Comparison of ENCODE assay signal across 23 mouse cellular contexts in genomic region chr2:11164170-11164569, GRCm38 (mm10). TPM values are rescaled to one million over a fixed set of nuclear protein-coding genes. Genes with fewer than 3 reads are reported as not detected.
A peak's percentile ranks its signal among the peaks of the same experiment; 100 is the strongest.
DNase-seq lines count a peak whose midpoint lies in the region; ATAC-seq lines count a peak whose summit lies in the region.
"Had no signal": no experiment of that assay in that cellular context is flagged by ENCODE, and none has a peak within 500 bp of the region (broad histone marks: within the 10 kb centered on the region; RNA-seq: fewer than 3 reads in every experiment).

No protein-coding gene starts in this region.

- H3K9ac ChIP-seq in heart, embryonic 12.5 days: no peak overlapping the region
- no peak overlapping the region for H3K9ac ChIP-seq in embryonic facial prominence, embryonic 13.5 days
- H3K9ac ChIP-seq in embryonic facial prominence, embryonic 15.5 days: no peak overlapping the region
- no peak overlapping the region for H3K9ac ChIP-seq in liver, embryonic 12.5 days
- H3K9ac ChIP-seq in forebrain, embryonic 12.5 days: no peak overlapping the region

- peak; percentile 49 for DNase-seq in heart, adult 11 months
- DNase-seq in Muller cell, postnatal 12 days (ENCODE audit: inconsistent ontology term): peak; percentile 91
- DNase-seq in B cell, adult 2 months: no peak
- DNase-seq: adrenal gland, adult 2 months; adrenal gland, postnatal 10 days; adrenal gland, postnatal 25 days; cerebellum, adult 11 months; cerebellum, adult 18-20 months; cerebellum, adult 8-10 months; cerebellum, adult 9-11 months; cerebellum, postnatal 14 days; cerebellum, postnatal 36 days; embryo, embryonic 11 days had no signal

- H3K36me3 ChIP-seq in heart, embryonic 12.5 days: no peaks in the 10 kb centered on the region
- H3K36me3 ChIP-seq in embryonic facial prominence, embryonic 13.5 days: no peaks in the 10 kb centered on the region
- no peaks in the 10 kb centered on the region for H3K36me3 ChIP-seq in embryonic facial prominence, embryonic 15.5 days
- no peaks in the 10 kb centered on the region for H3K36me3 ChIP-seq in liver, embryonic 12.5 days
- no peaks in the 10 kb centered on the region for H3K36me3 ChIP-seq in forebrain, embryonic 12.5 days (replicated peaks)
- H3K36me3 ChIP-seq: G1E had no signal

- no peak overlapping the region for H3K4me3 ChIP-seq in heart, embryonic 12.5 days
- no peak overlapping the region for H3K4me3 ChIP-seq in embryonic facial prominence, embryonic 13.5 days
- H3K4me3 ChIP-seq in embryonic facial prominence, embryonic 15.5 days (replicated peaks): no peak overlapping the region
- H3K4me3 ChIP-seq in liver, embryonic 12.5 days: no peak overlapping the region
- no peak overlapping the region for H3K4me3 ChIP-seq in forebrain, embryonic 12.5 days (replicated peaks)

- no peaks in the 10 kb centered on the region for H3K27me3 ChIP-seq in heart, embryonic 12.5 days (replicated peaks)
- H3K27me3 ChIP-seq in embryonic facial prominence, embryonic 13.5 days: no peaks in the 10 kb centered on the region
- no peaks in the 10 kb centered on the region for H3K27me3 ChIP-seq in embryonic facial prominence, embryonic 15.5 days
- no peaks in the 10 kb centered on the region for H3K27me3 ChIP-seq in liver, embryonic 12.5 days (replicated peaks)
- peaks cover 6% of the 10 kb centered on the region; the same call in 1 of the 2 replicates for H3K27me3 ChIP-seq in forebrain, embryonic 12.5 days
- H3K27me3 ChIP-seq: CH12.LX had no signal

- no peak overlapping the region for H3K27ac ChIP-seq in heart, embryonic 12.5 days (ENCODE audit: poor library complexity, severe bottlenecking)
- no peak overlapping the region for H3K27ac ChIP-seq in embryonic facial prominence, embryonic 13.5 days
- H3K27ac ChIP-seq in embryonic facial prominence, embryonic 15.5 days (replicated peaks): no peak overlapping the region
- H3K27ac ChIP-seq in liver, embryonic 12.5 days: no peak overlapping the region
- no peak overlapping the region for H3K27ac ChIP-seq in forebrain, embryonic 12.5 days

- WGBS in heart, embryonic 12.5 days: 79% methylated on average over 3 of the region's 3 CpGs
- 63% methylated on average over 3 of the region's 3 CpGs for WGBS in embryonic facial prominence, embryonic 13.5 days
- whole genome bisulfite sequencing in embryonic facial prominence, embryonic 15.5 days: 64% methylated on average over 3 of the region's 3 CpGs
- 84% methylated on average over 3 of the region's 3 CpGs for WGBS in liver, embryonic 12.5 days (ENCODE audit: insufficient replicate concordance)
- 87% methylated on average over 3 of the region's 3 CpGs for WGBS in forebrain, embryonic 12.5 days

- no peaks in the 10 kb centered on the region for H3K4me1 ChIP-seq in heart, embryonic 12.5 days (replicated peaks)
- peaks cover 4% of the 10 kb centered on the region; the same call in 1 of the 2 replicates for H3K4me1 ChIP-seq in embryonic facial prominence, embryonic 13.5 days
- no peaks in the 10 kb centered on the region for H3K4me1 ChIP-seq in embryonic facial prominence, embryonic 15.5 days
- H3K4me1 ChIP-seq in liver, embryonic 12.5 days: no peaks in the 10 kb centered on the region
- H3K4me1 ChIP-seq in forebrain, embryonic 12.5 days: no peaks in the 10 kb centered on the region

- ATAC-seq in heart, embryonic 12.5 days (ENCODE audit: insufficient number of reproducible peaks, low FRiP score): no peak
- ATAC-seq in embryonic facial prominence, embryonic 13.5 days (ENCODE audit: insufficient number of reproducible peaks, insufficient read depth, low FRiP score, low TSS enrichment, low read depth): 0 out of 2 replicates have a peak, but pooled peaks have one; percentile 52
- ATAC-seq in embryonic facial prominence, embryonic 15.5 days (ENCODE audit: insufficient number of reproducible peaks, low FRiP score, low TSS enrichment, low read depth): peak; percentile 57; the same call in 1 of the 2 replicates
- ATAC-seq in liver, embryonic 12.5 days: no peak
- ATAC-seq in forebrain, embryonic 12.5 days (ENCODE audit: low FRiP score): no peak
- ATAC-seq: CD4-positive, CD25-positive, alpha-beta regulatory T cell, adult 4 months; forebrain, embryonic 14.5 days; forebrain, embryonic 16.5 days had no signal

- H3K4me2 ChIP-seq in heart, embryonic 12.5 days: no peak overlapping the region
- H3K4me2 ChIP-seq in embryonic facial prominence, embryonic 13.5 days: no peak overlapping the region
- no peak overlapping the region for H3K4me2 ChIP-seq in embryonic facial prominence, embryonic 15.5 days (replicated peaks)
- H3K4me2 ChIP-seq in liver, embryonic 12.5 days: no peak overlapping the region
- no peak overlapping the region for H3K4me2 ChIP-seq in forebrain, embryonic 12.5 days

- H3K9me3 ChIP-seq in heart, embryonic 12.5 days (replicated peaks): no peaks in the 10 kb centered on the region
- H3K9me3 ChIP-seq in embryonic facial prominence, embryonic 13.5 days: no peaks in the 10 kb centered on the region
- H3K9me3 ChIP-seq in embryonic facial prominence, embryonic 15.5 days (replicated peaks): no peaks in the 10 kb centered on the region
- H3K9me3 ChIP-seq in liver, embryonic 12.5 days (replicated peaks): no peaks in the 10 kb centered on the region
- H3K9me3 ChIP-seq in forebrain, embryonic 12.5 days: no peaks in the 10 kb centered on the region
- H3K9me3 ChIP-seq: G1E had no signal

RNA-seq across cellular contexts. Expression of gene Prkcq, which starts 7.7 kb away (rescaled TPM):
- 1.1 and 1.5 TPM in 2 replicates for polyA plus RNA-seq in heart, embryonic 12.5 days (2016; fragmentation: Nextera tagmentation; extraction: Ambion mirVana)
- 6.9 TPM in 2 replicates for polyA plus RNA-seq in embryonic facial prominence, embryonic 13.5 days (2015; fragmentation: Nextera tagmentation; extraction: Ambion mirVana)
- 6.9 and 7.1 TPM in 2 replicates for polyA plus RNA-seq in embryonic facial prominence, embryonic 15.5 days (2015; fragmentation: Nextera tagmentation; extraction: Ambion mirVana)
- polyA plus RNA-seq in liver, embryonic 12.5 days (2016; fragmentation: Nextera tagmentation; extraction: Ambion mirVana): 8.1 and 9.3 TPM in 2 replicates
- 1.3 and 1.8 TPM in 2 replicates for polyA plus RNA-seq in forebrain, embryonic 12.5 days (2016; fragmentation: Nextera tagmentation; extraction: Ambion mirVana)
- polyA plus RNA-seq: G1E had no signal

Comparison
In these comparisons a context has a peak if more than half of its experiments do, and no peak if none do; other contexts are left out.
1. DNase-seq: peak in heart, adult 11 months (single experiment) and Muller cell, postnatal 12 days (single experiment); none in B cell, adult 2 months (0 of 2).
2. ATAC-seq: peak in embryonic facial prominence, embryonic 13.5 days (single experiment) and embryonic facial prominence, embryonic 15.5 days (single experiment); none in heart, embryonic 12.5 days (single experiment), liver, embryonic 12.5 days (single experiment) and forebrain, embryonic 12.5 days (single experiment).